Mouse (Mus musculus) megakaryocyte, embryonic 14.5 days (primary cell): ENCODE results near the gene Arel1.

Source experiments
- FLI1 ChIP-seq: IDR thresholded peaks from 2 replicates; pipeline ENCODE4 v1.6.1; 2012; ENCODE audit warnings: low read length, inconsistent platforms, mixed read lengths
- GATA1 ChIP-seq: IDR thresholded peaks from 3 replicates; pipeline ENCODE4 v1.6.1; 2012; ENCODE audit warnings: mixed read lengths, low read length, inconsistent platforms, borderline replicate concordance

DNA sequence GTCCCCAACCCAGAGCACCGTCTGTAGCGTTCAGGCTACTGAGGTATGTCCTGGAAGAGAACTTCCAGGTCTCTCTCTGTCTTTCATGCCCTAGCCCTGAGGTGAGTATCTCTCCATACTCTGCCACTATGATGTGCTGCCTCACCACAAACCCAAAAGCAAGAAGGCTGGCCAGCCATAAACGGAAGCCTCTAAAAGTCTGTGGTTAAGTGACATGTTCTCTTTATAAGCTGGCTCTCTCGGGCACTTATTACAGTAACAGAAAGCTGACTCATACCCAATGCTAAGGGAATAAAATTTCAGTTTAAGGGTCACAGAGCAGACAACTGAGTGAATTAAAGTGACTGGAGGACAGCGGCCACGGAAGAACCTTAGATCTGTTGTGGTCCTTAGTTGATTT lies 44.2 kb downstream of the Arel1 start:
- TF ChIP-seq GATA1 (no peak), FLI1 (no peak)
